Mouse (Mus musculus) urinary bladder, adult 2 months (tissue): ENCODE measurements around the gene Rab22a. TPM values are rescaled to one million over a fixed set of nuclear protein-coding genes. Genes with fewer than 3 reads are reported as not detected.
"Not testable (repeated sequence)": the region's sequence is repeated elsewhere in the genome, so short reads cannot be mapped to it uniquely, and the experiment has no call there.

Experiments
- DNase-seq: peaks from one replicate; pipeline ENCODE4 v3.0.0; 2022; ENCODE audit warnings: low spot score
- polyA plus RNA-seq: library from polyadenylated mRNA; depleted of rRNA; stranded (reverse); fragments of >200 nt; gene quantifications from 2 replicates; pipeline ENCODE4 v1.2.3, GENCODE M21; 2012; rRNA removed

Rab22a gene
- polyA plus RNA-seq, 1 experiment, result 16.1 TPM

GRCm38 (mm10) chr2:173719115-173719514, 59.6 kb downstream of the Rab22a start, which contains the start of gene 1700010B08Rik:
Gene 1700010B08Rik (plus strand): TSS chr2:173719415.
- not testable (repeated sequence) for DNase-seq

GRCm38 (mm10) chr2:173722251-173722857, 62.8 kb downstream of the Rab22a start:
- DNase-seq, result no peak

- DNase-seq, result no peak
Measured at GRCm38 (mm10) chr2:173724382-173724781, 64.8 kb downstream of the Rab22a start.

- DNase-seq, result no peak
Measured at GRCm38 (mm10) chr2:173724940-173725807, 65.6 kb downstream of the Rab22a start.

GRCm38 (mm10) chr2:173725819-173726218, 66.3 kb downstream of the Rab22a start:
- no peak for DNase-seq

GRCm38 (mm10) chr2:173730444-173730966, 70.9 kb downstream of the Rab22a start:
- DNase-seq, result no peak

- no peak for DNase-seq
Measured at GRCm38 (mm10) chr2:173734426-173734825, 74.9 kb downstream of the Rab22a start.

GRCm38 (mm10) chr2:173737222-173737989, 77.8 kb downstream of the Rab22a start, which contains the start of gene Vapb:
Gene Vapb (plus strand): TSS chr2:173737511.
- peak; percentile 99 for DNase-seq

GRCm38 (mm10) chr2:173738232-173738631, 78.7 kb downstream of the Rab22a start:
- no peak for DNase-seq

- no peak for DNase-seq
Measured at GRCm38 (mm10) chr2:173739107-173739506, 79.5 kb downstream of the Rab22a start.

GRCm38 (mm10) chr2:173742090-173742489, 82.5 kb downstream of the Rab22a start:
- no peak for DNase-seq

- DNase-seq, result no peak
Measured at GRCm38 (mm10) chr2:173742744-173743143, 83.2 kb downstream of the Rab22a start.

- no peak for DNase-seq
Measured at GRCm38 (mm10) chr2:173744070-173744815, 84.7 kb downstream of the Rab22a start.

- no peak for DNase-seq
Measured at GRCm38 (mm10) chr2:173748961-173749659, 89.5 kb downstream of the Rab22a start.

- DNase-seq, result no peak
Measured at GRCm38 (mm10) chr2:173755433-173756144, 96.0 kb downstream of the Rab22a start.

Other genes with a start within 250 kb of the Rab22a start
- not detected in 2 replicates for gene 1700021F07Rik, start 137.2 kb upstream of the Rab22a start, polyA plus RNA-seq
- not detected in 2 replicates for gene Ankrd60, start 81.4 kb upstream of the Rab22a start, polyA plus RNA-seq
- gene 1700010B08Rik, start 59.7 kb downstream of the Rab22a start, polyA plus RNA-seq, result not detected in 2 replicates
- gene Vapb, start 77.8 kb downstream of the Rab22a start, polyA plus RNA-seq, result 54.9 and 63.5 TPM in 2 replicates